Mouse (Mus musculus): ENCODE results near the gene Cilp2. TPM values are rescaled to one million over a fixed set of nuclear protein-coding genes. Genes with fewer than 3 reads are reported as not detected.

Cilp2 gene
- polyA plus RNA-seq, 1 experiment from 2014 or later, result 0.30 TPM

- H3K9ac ChIP-seq (ENCODE audit: low read length), result no peak overlapping the region
- peak overlapping the region; percentile 44 for H3K4me3 ChIP-seq (ENCODE audit: low read length)
- WGBS, result 13% methylated on average over 79 of the region's 79 CpGs
- H3K27me3 ChIP-seq (ENCODE audit: control insufficient read depth, insufficient read depth, low read depth, low read length), result peaks cover 80% of the 10 kb centered on the region
- peak overlapping the region; percentile 65 for H3K4me2 ChIP-seq (ENCODE audit: low read depth, low read length)
- H3K27ac ChIP-seq (ENCODE audit: low read length), result no peak overlapping the region
- no peaks in the 10 kb centered on the region for H3K36me3 ChIP-seq (ENCODE audit: control insufficient read depth, insufficient read depth, low read length)
- no peak for ATAC-seq (ENCODE audit: low read depth)
- peaks cover 3% of the 10 kb centered on the region; the same call in 1 of the 2 replicates for H3K4me1 ChIP-seq (replicated peaks; ENCODE audit: control insufficient read depth, insufficient read depth, low read length)
- peaks cover 2% of the 10 kb centered on the region; the same call in 1 of the 2 replicates for H3K9me3 ChIP-seq (ENCODE audit: control insufficient read depth, low read length)
These were observed 6.1 kb downstream of the Cilp2 start for GRCm38 (mm10) chr8:69881261-69881865.

DNA sequence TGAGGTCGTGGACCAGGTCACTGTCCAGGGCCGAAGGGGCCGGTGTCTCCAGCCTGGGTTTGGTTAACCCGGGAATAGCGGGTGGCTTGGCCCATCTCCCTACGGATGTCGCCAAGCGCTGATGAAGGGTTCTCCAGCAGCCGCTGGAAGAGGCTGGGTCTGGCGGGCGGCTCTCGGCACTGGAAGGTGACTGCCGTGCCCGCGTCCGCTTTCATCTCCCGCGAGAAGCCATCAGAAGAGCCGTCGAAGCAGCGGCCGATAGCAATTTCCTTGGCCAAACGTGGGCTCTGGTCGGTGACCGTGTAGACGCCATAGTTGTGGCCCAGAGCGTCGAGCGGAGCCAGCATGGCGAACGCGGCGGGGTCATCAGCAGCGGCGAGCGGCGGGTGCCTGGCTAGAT, 6.6 kb downstream of the Cilp2 start:
- peaks cover 2% of the 10 kb centered on the region; the same call in 1 of the 2 replicates for H3K9me3 ChIP-seq (ENCODE audit: control insufficient read depth, low read length)
- H3K4me2 ChIP-seq (ENCODE audit: low read depth, low read length), result peak overlapping the region; percentile 10; the same call in 1 of the 2 replicates
- 8% methylated on average over 37 of the region's 37 CpGs for WGBS
- no peak for ATAC-seq (ENCODE audit: low read depth)
- H3K4me1 ChIP-seq (replicated peaks; ENCODE audit: control insufficient read depth, insufficient read depth, low read length), result peaks cover 3% of the 10 kb centered on the region; the same call in 1 of the 2 replicates
- H3K27me3 ChIP-seq (ENCODE audit: control insufficient read depth, insufficient read depth, low read depth, low read length), result peaks cover 75% of the 10 kb centered on the region
- peak overlapping the region; percentile 44 for H3K4me3 ChIP-seq (ENCODE audit: low read length)
- H3K9ac ChIP-seq (ENCODE audit: low read length), result no peak overlapping the region
- H3K36me3 ChIP-seq (ENCODE audit: control insufficient read depth, insufficient read depth, low read length), result no peaks in the 10 kb centered on the region
- H3K27ac ChIP-seq (ENCODE audit: low read length), result no peak overlapping the region

DNA sequence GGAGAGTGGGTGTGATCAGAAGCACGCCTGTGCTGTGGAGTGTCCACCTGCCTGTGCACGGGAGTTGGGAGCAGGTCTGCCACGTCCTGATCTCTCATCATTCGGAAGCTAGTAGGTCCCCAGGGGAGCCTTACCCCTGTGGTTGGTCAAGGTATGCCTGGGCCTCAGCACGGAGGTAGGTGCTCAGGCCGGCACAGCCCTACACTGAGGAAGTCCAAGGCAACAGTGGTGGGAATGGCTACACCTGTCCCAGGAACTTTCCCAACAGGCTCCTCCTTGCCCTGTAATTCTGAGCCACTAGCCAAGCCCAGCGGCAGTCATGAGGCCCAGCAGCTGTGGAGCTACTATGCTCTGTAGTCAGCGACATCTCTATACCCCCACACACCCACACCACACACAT, 7.8 kb downstream of the Cilp2 start:
- peaks cover 65% of the 10 kb centered on the region for H3K27me3 ChIP-seq (ENCODE audit: control insufficient read depth, insufficient read depth, low read depth, low read length)
- H3K4me3 ChIP-seq (ENCODE audit: low read length), result no peak overlapping the region
- peaks cover 2% of the 10 kb centered on the region; the same call in 1 of the 2 replicates for H3K9me3 ChIP-seq (ENCODE audit: control insufficient read depth, low read length)
- no peak overlapping the region for H3K9ac ChIP-seq (ENCODE audit: low read length)
- WGBS, result 60% methylated on average over 8 of the region's 8 CpGs
- H3K27ac ChIP-seq (ENCODE audit: low read length), result no peak overlapping the region
- H3K36me3 ChIP-seq (ENCODE audit: control insufficient read depth, insufficient read depth, low read length), result no peaks in the 10 kb centered on the region
- H3K4me1 ChIP-seq (replicated peaks; ENCODE audit: control insufficient read depth, insufficient read depth, low read length), result peaks cover 3% of the 10 kb centered on the region; the same call in 1 of the 2 replicates
- H3K4me2 ChIP-seq (ENCODE audit: low read depth, low read length), result no peak overlapping the region
- no peak for ATAC-seq (ENCODE audit: low read depth)

DNA sequence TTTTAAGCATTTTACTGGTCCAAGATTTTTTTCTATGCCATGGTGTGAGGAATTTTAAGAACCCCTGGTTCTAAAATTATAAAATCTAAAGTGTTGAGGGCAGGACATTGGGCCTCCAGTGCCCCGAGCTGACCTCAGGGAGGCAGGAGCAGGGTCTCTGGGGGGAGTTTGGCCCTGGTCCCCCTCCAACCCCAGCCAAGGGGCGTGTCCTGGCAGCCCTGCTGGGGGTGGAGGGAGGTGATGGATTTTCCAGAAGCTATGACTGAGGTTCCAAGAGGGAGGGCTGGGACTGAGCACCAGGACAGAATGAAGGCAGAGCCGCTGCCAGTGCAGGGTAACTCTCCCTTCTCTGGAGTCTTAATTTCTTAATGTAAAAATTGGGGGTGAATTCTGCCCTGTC, 9.5 kb downstream of the Cilp2 start:
- H3K27me3 ChIP-seq (ENCODE audit: control insufficient read depth, insufficient read depth, low read depth, low read length), result peaks cover 51% of the 10 kb centered on the region
- H3K36me3 ChIP-seq (ENCODE audit: control insufficient read depth, insufficient read depth, low read length), result no peaks in the 10 kb centered on the region
- H3K4me3 ChIP-seq (ENCODE audit: low read length), result no peak overlapping the region
- H3K9ac ChIP-seq (ENCODE audit: low read length), result no peak overlapping the region
- no peak overlapping the region for H3K4me2 ChIP-seq (ENCODE audit: low read depth, low read length)
- peaks cover 3% of the 10 kb centered on the region; the same call in 1 of the 2 replicates for H3K4me1 ChIP-seq (replicated peaks; ENCODE audit: control insufficient read depth, insufficient read depth, low read length)
- no peak overlapping the region for H3K27ac ChIP-seq (ENCODE audit: low read length)
- 58% methylated on average over 3 of the region's 3 CpGs for WGBS
- ATAC-seq (ENCODE audit: low read depth), result no peak
- peaks cover 2% of the 10 kb centered on the region; the same call in 1 of the 2 replicates for H3K9me3 ChIP-seq (ENCODE audit: control insufficient read depth, low read length)

GRCm38 (mm10) chr8:69877396-69877795, 10.1 kb downstream of the Cilp2 start:
- Histone ChIP-seq H3K9me3 (ENCODE audit: control insufficient read depth, low read length) (peaks cover 2% of the 10 kb centered on the region; the same call in 1 of the 2 replicates), H3K9ac (ENCODE audit: low read length) (no peak overlapping the region), H3K27me3 (ENCODE audit: control insufficient read depth, insufficient read depth, low read depth, low read length) (peaks cover 45% of the 10 kb centered on the region), H3K4me1 (replicated peaks; ENCODE audit: control insufficient read depth, insufficient read depth, low read length) (peaks cover 1% of the 10 kb centered on the region; the same call in 1 of the 2 replicates), H3K4me2 (ENCODE audit: low read depth, low read length) (no peak overlapping the region), H3K36me3 (ENCODE audit: control insufficient read depth, insufficient read depth, low read length) (no peaks in the 10 kb centered on the region), H3K27ac (ENCODE audit: low read length) (no peak overlapping the region), H3K4me3 (ENCODE audit: low read length) (no peak overlapping the region)
- WGBS, result 81% methylated on average over 4 of the region's 4 CpGs
- no peak for ATAC-seq (ENCODE audit: low read depth)

GRCm38 (mm10) chr8:69876967-69877366, 10.5 kb downstream of the Cilp2 start:
- no peaks in the 10 kb centered on the region for H3K36me3 ChIP-seq (ENCODE audit: control insufficient read depth, insufficient read depth, low read length)
- H3K9ac ChIP-seq (ENCODE audit: low read length), result no peak overlapping the region
- WGBS, result 63% methylated on average over 10 of the region's 10 CpGs
- no peak for ATAC-seq (ENCODE audit: low read depth)
- H3K4me3 ChIP-seq (ENCODE audit: low read length), result no peak overlapping the region
- H3K27ac ChIP-seq (ENCODE audit: low read length), result no peak overlapping the region
- no peaks in the 10 kb centered on the region; the same call in 1 of the 2 replicates for H3K4me1 ChIP-seq (replicated peaks; ENCODE audit: control insufficient read depth, insufficient read depth, low read length)
- H3K27me3 ChIP-seq (ENCODE audit: control insufficient read depth, insufficient read depth, low read depth, low read length), result peaks cover 40% of the 10 kb centered on the region
- peaks cover 2% of the 10 kb centered on the region; the same call in 1 of the 2 replicates for H3K9me3 ChIP-seq (ENCODE audit: control insufficient read depth, low read length)
- H3K4me2 ChIP-seq (ENCODE audit: low read depth, low read length), result no peak overlapping the region

DNA sequence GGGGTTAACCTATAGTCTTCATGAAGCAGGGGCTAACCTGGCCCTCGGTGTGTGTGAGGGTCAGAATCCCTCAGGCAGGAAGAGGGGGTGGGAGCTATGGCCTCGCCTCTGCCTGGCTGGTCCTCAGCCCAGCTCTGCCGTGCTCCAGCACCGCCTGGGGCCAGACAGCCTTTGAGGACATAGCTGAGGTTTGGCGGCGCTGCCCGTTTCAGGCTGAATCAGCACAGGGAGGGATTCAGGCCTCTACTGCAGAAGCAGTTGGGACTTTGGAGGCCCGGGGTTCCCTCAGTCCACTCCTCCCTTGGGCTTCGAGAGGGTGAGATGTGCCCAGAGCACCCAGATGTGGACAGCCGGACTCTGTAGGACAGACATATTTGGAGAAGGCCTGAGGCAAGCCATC, 11.4 kb downstream of the Cilp2 start:
- 41% methylated on average over 10 of the region's 10 CpGs for WGBS
- no peaks in the 10 kb centered on the region for H3K36me3 ChIP-seq (ENCODE audit: control insufficient read depth, insufficient read depth, low read length)
- no peak overlapping the region for H3K9ac ChIP-seq (ENCODE audit: low read length)
- H3K27me3 ChIP-seq (ENCODE audit: control insufficient read depth, insufficient read depth, low read depth, low read length), result peaks cover 32% of the 10 kb centered on the region
- no peak overlapping the region for H3K27ac ChIP-seq (ENCODE audit: low read length)
- H3K4me3 ChIP-seq (ENCODE audit: low read length), result no peak overlapping the region
- no peak for ATAC-seq (ENCODE audit: low read depth)
- no peak overlapping the region for H3K4me2 ChIP-seq (ENCODE audit: low read depth, low read length)
- H3K9me3 ChIP-seq (ENCODE audit: control insufficient read depth, low read length), result no peaks in the 10 kb centered on the region
- no peaks in the 10 kb centered on the region for H3K4me1 ChIP-seq (replicated peaks; ENCODE audit: control insufficient read depth, insufficient read depth, low read length)

- peaks cover 17% of the 10 kb centered on the region for H3K27me3 ChIP-seq (ENCODE audit: control insufficient read depth, insufficient read depth, low read depth, low read length)
- no peak overlapping the region for H3K9ac ChIP-seq (ENCODE audit: low read length)
- no peaks in the 10 kb centered on the region for H3K36me3 ChIP-seq (ENCODE audit: control insufficient read depth, insufficient read depth, low read length)
- H3K27ac ChIP-seq (ENCODE audit: low read length), result no peak overlapping the region
- no peak for ATAC-seq (ENCODE audit: low read depth)
- no peak overlapping the region for H3K4me3 ChIP-seq (ENCODE audit: low read length)
- no peaks in the 10 kb centered on the region for H3K4me1 ChIP-seq (replicated peaks; ENCODE audit: control insufficient read depth, insufficient read depth, low read length)
- H3K9me3 ChIP-seq (ENCODE audit: control insufficient read depth, low read length), result no peaks in the 10 kb centered on the region
- H3K4me2 ChIP-seq (ENCODE audit: low read depth, low read length), result no peak overlapping the region
- WGBS, result 77% methylated on average over 13 of the region's 13 CpGs
These were observed 12.8 kb downstream of the Cilp2 start for GRCm38 (mm10) chr8:69874654-69875053.

DNA sequence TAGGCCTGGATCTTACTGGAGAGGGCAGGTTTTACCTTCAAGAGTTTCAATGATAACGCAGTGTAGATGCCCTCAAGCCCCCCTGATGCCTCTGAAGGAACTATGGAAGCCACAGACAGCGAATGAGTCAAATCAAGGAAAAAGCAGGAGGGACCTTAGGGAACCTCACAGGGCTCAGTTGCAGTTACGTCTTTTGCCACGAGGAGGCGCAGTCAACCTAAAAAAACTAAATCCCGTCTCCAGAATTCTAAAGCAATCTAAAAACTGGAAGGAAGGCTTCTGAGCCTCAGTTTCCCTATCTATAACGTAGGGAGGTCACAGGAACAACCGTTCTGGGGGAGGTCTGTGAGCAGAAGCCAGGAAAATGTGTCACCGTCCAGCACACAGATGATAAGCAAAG, 13.3 kb downstream of the Cilp2 start:
- Histone ChIP-seq H3K36me3 (ENCODE audit: control insufficient read depth, insufficient read depth, low read length) (no peaks in the 10 kb centered on the region), H3K4me3 (ENCODE audit: low read length) (no peak overlapping the region), H3K4me1 (replicated peaks; ENCODE audit: control insufficient read depth, insufficient read depth, low read length) (no peaks in the 10 kb centered on the region), H3K9ac (ENCODE audit: low read length) (no peak overlapping the region), H3K27me3 (ENCODE audit: control insufficient read depth, insufficient read depth, low read depth, low read length) (peaks cover 12% of the 10 kb centered on the region), H3K27ac (ENCODE audit: low read length) (no peak overlapping the region), H3K4me2 (ENCODE audit: low read depth, low read length) (no peak overlapping the region), H3K9me3 (ENCODE audit: control insufficient read depth, low read length) (no peaks in the 10 kb centered on the region)
- WGBS, result 9% methylated on average over 9 of the region's 9 CpGs
- no peak for ATAC-seq (ENCODE audit: low read depth)
